27 mouse cellular contexts compared by ENCODE assay signal in genomic region chr9:89946830-89947229, GRCm38 (mm10). TPM values are rescaled to one million over a fixed set of nuclear protein-coding genes. Genes with fewer than 3 reads are reported as not detected.
A peak's percentile ranks its signal among the peaks of the same experiment; 100 is the strongest.
DNase-seq lines count a peak whose midpoint lies in the region; ATAC-seq and TF ChIP-seq lines count a peak whose summit lies in the region.
"Had no signal": no experiment of that assay in that cellular context is flagged by ENCODE, and none has a peak within 500 bp of the region (broad histone marks: within the 10 kb centered on the region; RNA-seq: fewer than 3 reads in every experiment).

No protein-coding gene starts in this region.

- H3K27ac ChIP-seq in liver, postnatal 0 days (ENCODE audit: low read depth), result no peak overlapping the region
- no peak overlapping the region for H3K27ac ChIP-seq in liver, embryonic 12.5 days
- no peak overlapping the region for H3K27ac ChIP-seq in midbrain, embryonic 11.5 days (ENCODE audit: low read depth, low read length)
- H3K27ac ChIP-seq: embryonic facial prominence, embryonic 12.5 days; embryonic facial prominence, embryonic 15.5 days; forebrain, embryonic 12.5 days; forebrain, embryonic 15.5 days; heart, adult 2 months; heart, embryonic 15.5 days; hindbrain, embryonic 14.5 days; hindbrain, postnatal 0 days had no signal

- H3K27me3 ChIP-seq in liver, postnatal 0 days (ENCODE audit: insufficient read depth, low read length), result no peaks in the 10 kb centered on the region
- H3K27me3 ChIP-seq in liver, embryonic 12.5 days (replicated peaks), result no peaks in the 10 kb centered on the region
- no peaks in the 10 kb centered on the region; the same call in 1 of the 2 replicates for H3K27me3 ChIP-seq in G1E (ENCODE audit: insufficient read depth, low read length)
- H3K27me3 ChIP-seq in midbrain, embryonic 11.5 days (ENCODE audit: control insufficient read depth, insufficient read depth, low read length), result no peaks in the 10 kb centered on the region
- H3K27me3 ChIP-seq: embryonic facial prominence, embryonic 12.5 days; embryonic facial prominence, embryonic 15.5 days; forebrain, embryonic 12.5 days; forebrain, embryonic 15.5 days; heart, embryonic 15.5 days; Patski had no signal

- TF ChIP-seq CTCF in liver, postnatal 0 days (IDR thresholded peaks at IDR 0.05; ENCODE audit: low read depth), result no peak
- TF ChIP-seq CTCF in G1E (IDR thresholded peaks at IDR 0.05; ENCODE audit: low read depth, low read length), result no peak

- H3K4me2 ChIP-seq in liver, postnatal 0 days (ENCODE audit: low read depth, low read length), result no peak overlapping the region
- no peak overlapping the region for H3K4me2 ChIP-seq in liver, embryonic 12.5 days
- no peak overlapping the region for H3K4me2 ChIP-seq in midbrain, embryonic 11.5 days
- H3K4me2 ChIP-seq: embryonic facial prominence, embryonic 12.5 days; embryonic facial prominence, embryonic 15.5 days; forebrain, embryonic 12.5 days; forebrain, embryonic 15.5 days; heart, embryonic 12.5 days; heart, embryonic 15.5 days; hindbrain, embryonic 14.5 days had no signal

- H3K9ac ChIP-seq in liver, postnatal 0 days (replicated peaks), result no peak overlapping the region
- no peak overlapping the region for H3K9ac ChIP-seq in liver, embryonic 12.5 days
- H3K9ac ChIP-seq in midbrain, embryonic 11.5 days (ENCODE audit: low read length), result no peak overlapping the region
- H3K9ac ChIP-seq: embryonic facial prominence, embryonic 12.5 days; embryonic facial prominence, embryonic 15.5 days; forebrain, embryonic 12.5 days; forebrain, embryonic 15.5 days; heart, embryonic 12.5 days; heart, embryonic 15.5 days; hindbrain, embryonic 14.5 days had no signal

- intact Hi-C loops in heart, postnatal 36 days (cut with DNase I), result no loop called here

- no peak overlapping the region for H3K4me3 ChIP-seq in liver, postnatal 0 days (ENCODE audit: low read depth, low read length)
- no peak overlapping the region for H3K4me3 ChIP-seq in liver, embryonic 12.5 days
- peak overlapping the region; percentile 27; the same call in 1 of the 2 replicates for H3K4me3 ChIP-seq in G1E (ENCODE audit: low read depth, low read length)
- H3K4me3 ChIP-seq in midbrain, embryonic 11.5 days (ENCODE audit: low read depth, low read length), result no peak overlapping the region
- H3K4me3 ChIP-seq: embryonic facial prominence, embryonic 12.5 days; embryonic facial prominence, embryonic 15.5 days; erythroblast, embryonic 14.5 days; forebrain, embryonic 12.5 days; forebrain, embryonic 15.5 days; heart, adult 2 months; heart, embryonic 12.5 days; heart, embryonic 15.5 days had no signal

- no peaks in the 10 kb centered on the region for H3K36me3 ChIP-seq in liver, postnatal 0 days (replicated peaks; ENCODE audit: insufficient read depth, low read length)
- H3K36me3 ChIP-seq in liver, embryonic 12.5 days, result no peaks in the 10 kb centered on the region
- H3K36me3 ChIP-seq in G1E (replicated peaks), result no peaks in the 10 kb centered on the region
- H3K36me3 ChIP-seq in midbrain, embryonic 11.5 days (ENCODE audit: control insufficient read depth, insufficient read depth, low read length), result no peaks in the 10 kb centered on the region
- H3K36me3 ChIP-seq: embryonic facial prominence, embryonic 12.5 days; embryonic facial prominence, embryonic 15.5 days; forebrain, embryonic 12.5 days; forebrain, embryonic 15.5 days; heart, embryonic 12.5 days; heart, embryonic 15.5 days had no signal

- H3K9me3 ChIP-seq in liver, postnatal 0 days (ENCODE audit: low read length), result no peaks in the 10 kb centered on the region
- no peaks in the 10 kb centered on the region for H3K9me3 ChIP-seq in liver, embryonic 12.5 days (replicated peaks)
- H3K9me3 ChIP-seq in G1E (replicated peaks), result peaks cover 65% of the 10 kb centered on the region
- no peaks in the 10 kb centered on the region for H3K9me3 ChIP-seq in midbrain, embryonic 11.5 days (ENCODE audit: control insufficient read depth, low read length)
- H3K9me3 ChIP-seq: embryonic facial prominence, embryonic 12.5 days; embryonic facial prominence, embryonic 15.5 days; forebrain, embryonic 12.5 days; forebrain, embryonic 15.5 days; heart, embryonic 12.5 days; heart, embryonic 15.5 days had no signal

- 70% methylated on average over 9 of the region's 9 CpGs for WGBS in liver, postnatal 0 days (ENCODE audit: insufficient replicate concordance)
- 71% methylated on average over 9 of the region's 9 CpGs for WGBS in liver, embryonic 12.5 days (ENCODE audit: insufficient replicate concordance)
- 90% methylated on average over 9 of the region's 9 CpGs for WGBS in midbrain, embryonic 11.5 days

- DNase-seq in heart, adult 11 months, result peak; percentile 79
- DNase-seq in heart, postnatal 36 days, result no peak
- DNase-seq in liver, postnatal 0 days, result peak; percentile 10
- no peak for DNase-seq in G1E (ENCODE audit: low spot score)
- DNase-seq in midbrain, embryonic 11.5 days (ENCODE audit: low spot score, missing footprints), result no peak
- no peak for DNase-seq in adrenal gland, postnatal 36 days
- DNase-seq: adrenal gland, postnatal 10 days; cerebellum, adult 11 months; cerebellum, adult 2 months; cerebellum, adult 9-11 months; gastrocnemius, postnatal 25 days; heart, adult 2 months; heart, postnatal 10 days; heart, postnatal 4 days had no signal

- no peaks in the 10 kb centered on the region for H3K4me1 ChIP-seq in liver, postnatal 0 days (ENCODE audit: insufficient read depth)
- H3K4me1 ChIP-seq in liver, embryonic 12.5 days, result no peaks in the 10 kb centered on the region
- no peaks in the 10 kb centered on the region for H3K4me1 ChIP-seq in G1E (ENCODE audit: insufficient read depth, low read depth, low read length)
- H3K4me1 ChIP-seq in midbrain, embryonic 11.5 days (ENCODE audit: control insufficient read depth, insufficient read depth, low read length), result no peaks in the 10 kb centered on the region
- H3K4me1 ChIP-seq: embryonic facial prominence, embryonic 12.5 days; embryonic facial prominence, embryonic 15.5 days; forebrain, embryonic 12.5 days; forebrain, embryonic 15.5 days; heart, embryonic 15.5 days had no signal

- ATAC-seq in liver, postnatal 0 days, result no peak
- ATAC-seq in liver, embryonic 12.5 days, result no peak
- ATAC-seq in G1E (ENCODE audit: extremely low read depth, insufficient number of reproducible peaks, low FRiP score, poor library complexity, severe bottlenecking), result no peak
- ATAC-seq in megakaryocyte progenitor cell, adult 5-6 weeks (replicated peaks; ENCODE audit: poor library complexity), result peak; percentile 29; the same call in 1 of the 2 replicates
- ATAC-seq in midbrain, embryonic 11.5 days (ENCODE audit: low FRiP score), result no peak
- ATAC-seq: forebrain, embryonic 15.5 days; hindbrain, postnatal 0 days; Patski had no signal

- no peak for TF ChIP-seq EP300 in liver, postnatal 0 days (IDR thresholded peaks at IDR 0.05; ENCODE audit: low read depth)

RNA-seq across cellular contexts. Expression of gene Rasgrf1, which starts 37.1 kb away (rescaled TPM):
- total RNA-seq in heart, postnatal 36 days (2021), result not detected
- 0.05 TPM in 1 of 2 replicates, not detected in the other for polyA plus RNA-seq in liver, postnatal 0 days (2015; fragmentation: Nextera tagmentation; extraction: Ambion mirVana)
- polyA plus RNA-seq in liver, embryonic 12.5 days (2016; fragmentation: Nextera tagmentation; extraction: Ambion mirVana), result 0.14 TPM in 1 of 2 replicates, not detected in the other
- not detected in 2 replicates for total RNA-seq in G1E (2014; fragmentation: Nextera tagmentation)
- 0.05 and 0.12 TPM in 2 replicates for total RNA-seq in G1E (2017)
- not detected in 2 replicates for polyA plus RNA-seq in G1E (2012)
- 0.02 and 0.07 TPM in 2 replicates for total RNA-seq in megakaryocyte progenitor cell, adult 5-6 weeks (2015)
- not detected in 2 replicates for total RNA-seq in megakaryocyte progenitor cell, adult 5-6 weeks (2017)
- polyA plus RNA-seq in midbrain, embryonic 11.5 days (2014; fragmentation: Nextera tagmentation; extraction: Ambion mirVana), result 0.07 and 0.18 TPM in 2 replicates
- 10 to 100 TPM; 12.7 to 17.1 TPM for total RNA-seq in adrenal gland, postnatal 36 days (2021)
- total RNA-seq: common myeloid progenitor, adult 5-6 weeks; gastrocnemius, postnatal 25 days; heart, adult 2 months; heart, postnatal 10 days; heart, postnatal 4 days had no signal
- polyA plus RNA-seq: erythroblast, embryonic 14.5 days; heart, adult 2 months; Patski had no signal

Comparison
In these comparisons a context has a peak if more than half of its experiments do, and no peak if none do; other contexts are left out.
1. DNase-seq: peak in heart, adult 11 months (single experiment) and liver, postnatal 0 days (single experiment); none in heart, postnatal 36 days (0 of 2), G1E (single experiment), midbrain, embryonic 11.5 days (single experiment) and adrenal gland, postnatal 36 days (0 of 2).
2. RNA of gene Rasgrf1, which starts 37.1 kb away (total RNA-seq): 12.7 to 17.1 TPM in adrenal gland, postnatal 36 days; 0.05 to 0.12 TPM in G1E, 0.02 to 0.07 TPM in megakaryocyte progenitor cell, adult 5-6 weeks and not detected in heart, postnatal 36 days; every median in the first group is over 10 times any median in the second.